Mouse (Mus musculus) liver, adult 2 months (tissue): Measurements from ENCODE around the gene Fam160a1.

ENCODE experiments used
- CTCF ChIP-seq: fragments of 200-500 bp; IDR thresholded peaks from 2 replicates; pipeline ENCODE4 v1.5.1; 2011; ENCODE audit warnings: low read depth, low read length, control low read depth
- POLR2A ChIP-seq: fragments of 200-500 bp; IDR thresholded peaks from 2 replicates; pipeline ENCODE4 v1.6.1; 2011; ENCODE audit warnings: low read length, control low read depth; ENCODE audit not compliant: insufficient read depth; ENCODE audit errors: extremely low read depth

- TF ChIP-seq CTCF = no peak
- no peak for TF ChIP-seq POLR2A
Observed at GRCm38 (mm10) chr3:85691134-85691533, 126.0 kb downstream of the Fam160a1 start.
